Mouse (Mus musculus) hindbrain, postnatal 0 days (tissue): Measurements from ENCODE around the gene Zdhhc18. TPM values are rescaled to one million over a fixed set of nuclear protein-coding genes. Genes with fewer than 3 reads are reported as not detected.

ENCODE experiments used
- ATAC-seq: fragments of 200-750 bp; cut with Nextera tagmentation; 2 replicates; pipeline ENCODE4 v1.8.0; 2017; ENCODE audit warnings: mild to moderate bottlenecking, moderate TSS enrichment, moderate library complexity
- DNase-seq: peaks from one replicate; pipeline ENCODE4 v3.0.0-alpha.2; 2015; ENCODE audit warnings: low spot score
- H3K27ac ChIP-seq: fragments of 300-500 bp; sonication (generic); 2 replicates; pipeline ENCODE4 v1.5.1; 2014; ENCODE audit warnings: mild to moderate bottlenecking
- H3K27me3 ChIP-seq: fragments of 300-500 bp; sonication (generic); 2 replicates; pipeline ENCODE4 v1.6.1; 2014; ENCODE audit warnings: low read length, mixed read lengths; ENCODE audit not compliant: insufficient read depth
- H3K36me3 ChIP-seq: fragments of 300-500 bp; sonication (generic); 2 replicates; pipeline ENCODE4 v1.6.1; 2014; ENCODE audit warnings: low read length, mixed read lengths; ENCODE audit not compliant: insufficient read depth
- H3K4me1 ChIP-seq: fragments of 300-500 bp; sonication (generic); 2 replicates; pipeline ENCODE4 v1.6.1; 2014; ENCODE audit warnings: antibody characterized with exemption, low read length, mixed read lengths; ENCODE audit not compliant: insufficient read depth
- H3K4me2 ChIP-seq: fragments of 300-500 bp; sonication (generic); 2 replicates; pipeline ENCODE4 v1.6.1; 2014; ENCODE audit warnings: low read depth, mild to moderate bottlenecking, low read length, moderate library complexity, mixed read lengths
- H3K4me3 ChIP-seq: fragments of 300-500 bp; sonication (generic); 2 replicates; pipeline ENCODE4 v1.5.1; 2014; ENCODE audit warnings: low read length
- H3K9ac ChIP-seq: fragments of 300-500 bp; sonication (generic); replicated peaks from 2 replicates; pipeline ENCODE4 v1.6.1; 2014; ENCODE audit warnings: mild to moderate bottlenecking, low read length, moderate library complexity, mixed read lengths
- H3K9me3 ChIP-seq: fragments of 300-500 bp; sonication (generic); 2 replicates; pipeline ENCODE4 v1.6.1; 2016; ENCODE audit warnings: low read length, mixed read lengths
- CTCF ChIP-seq: IDR thresholded peaks from 2 replicates; pipeline ENCODE4 v1.5.1; 2016; ENCODE audit warnings: antibody characterized with exemption, control low read depth, low read depth
- WGBS: fragments of 180-500 bp; shearing (Covaris S2); extraction: QIAGEN DNeasy Blood & Tissue Kit; methylation state at CpG from one replicate; pipeline ENCODE4 v1.1.7; 2014; 5-methylcytosine and 5-hydroxymethylcytosine counted together
- polyA plus RNA-seq: library from polyadenylated mRNA; unstranded; fragments of >200 nt; fragmentation: Nextera tagmentation; extraction: Ambion mirVana; gene quantifications from 2 replicates; pipeline ENCODE4 v1.2.1, GENCODE M21; 2015
- total RNA-seq: library from RNA; depleted of rRNA; stranded (reverse); fragments of >200 nt; gene quantifications from 2 replicates; pipeline ENCODE4 v1.2.3, GENCODE M21; 2014

Zdhhc18 gene
- total and polyA plus RNA-seq, 2 experiments from 2014 or later: 8.2 to 22.6 TPM

DNA sequence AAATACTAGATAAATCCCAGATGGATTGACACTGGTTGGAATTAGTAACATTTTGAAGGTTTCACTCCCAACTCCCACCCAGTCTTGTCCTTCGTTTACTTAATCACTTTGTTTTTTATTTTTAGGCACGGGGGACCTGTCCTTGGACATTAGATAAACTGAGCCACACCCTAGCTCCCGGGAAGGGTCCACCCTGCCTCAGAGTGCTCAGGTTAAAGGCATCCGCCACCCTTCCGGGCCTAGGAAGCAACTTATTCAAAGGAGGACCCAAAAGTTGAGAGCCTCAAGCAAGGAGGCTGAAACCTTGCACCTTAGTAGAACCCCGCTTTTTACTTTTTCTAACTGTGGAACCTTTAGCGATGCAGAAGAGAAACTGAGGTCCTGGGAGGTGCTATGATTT is 50.8 kb downstream of the Zdhhc18 start:
- peaks cover 8% of the 10 kb centered on the region for H3K4me1 ChIP-seq
- no peaks in the 10 kb centered on the region for H3K9me3 ChIP-seq
- 29% methylated on average over 7 of the region's 7 CpGs for WGBS
- peaks cover 28% of the 10 kb centered on the region for H3K27me3 ChIP-seq
- H3K4me2 ChIP-seq: peak overlapping the region; percentile 80
- peak overlapping the region; percentile 44 for H3K4me3 ChIP-seq
- peaks cover 7% of the 10 kb centered on the region; the same call in 1 of the 2 replicates for H3K36me3 ChIP-seq
- peak overlapping the region; percentile 17; the same call in 1 of the 2 replicates for H3K9ac ChIP-seq
- no peak for TF ChIP-seq CTCF
- H3K27ac ChIP-seq: no peak overlapping the region
- ATAC-seq (no peak), DNase-seq (no peak)

- WGBS: 54% methylated on average over 4 of the region's 4 CpGs
- Histone ChIP-seq H3K9ac (no peak overlapping the region), H3K4me2 (no peak overlapping the region), H3K4me1 (peaks cover 8% of the 10 kb centered on the region), H3K4me3 (no peak overlapping the region), H3K27ac (no peak overlapping the region), H3K9me3 (no peaks in the 10 kb centered on the region), H3K36me3 (0 out of 2 replicates have a peak, but pooled peaks cover 2% of the 10 kb centered on the region), H3K27me3 (peaks cover 28% of the 10 kb centered on the region)
- TF ChIP-seq CTCF: no peak
- DNase-seq (no peak), ATAC-seq (no peak)
Measured at GRCm38 (mm10) chr4:133598616-133599015, 51.3 kb downstream of the Zdhhc18 start.

GRCm38 (mm10) chr4:133596084-133596483 is 53.9 kb downstream of the Zdhhc18 start:
- Histone ChIP-seq H3K27ac (no peak overlapping the region), H3K4me3 (no peak overlapping the region), H3K4me1 (peaks cover 8% of the 10 kb centered on the region), H3K4me2 (no peak overlapping the region), H3K9ac (no peak overlapping the region), H3K36me3 (peaks cover 6% of the 10 kb centered on the region; the same call in 1 of the 2 replicates), H3K27me3 (peaks cover 16% of the 10 kb centered on the region), H3K9me3 (no peaks in the 10 kb centered on the region)
- WGBS: 87% methylated on average over 6 of the region's 6 CpGs
- ATAC-seq: no peak
- no peak for DNase-seq
- TF ChIP-seq CTCF: no peak

GRCm38 (mm10) chr4:133595538-133595937 is 54.4 kb downstream of the Zdhhc18 start:
- DNase-seq: no peak
- H3K36me3 ChIP-seq: peaks cover 12% of the 10 kb centered on the region; the same call in 1 of the 2 replicates
- no peaks in the 10 kb centered on the region for H3K9me3 ChIP-seq
- no peak for ATAC-seq
- peaks cover 16% of the 10 kb centered on the region for H3K27me3 ChIP-seq
- no peak overlapping the region for H3K4me2 ChIP-seq
- H3K4me3 ChIP-seq: no peak overlapping the region
- H3K27ac ChIP-seq: no peak overlapping the region
- no peak overlapping the region for H3K9ac ChIP-seq
- peaks cover 8% of the 10 kb centered on the region for H3K4me1 ChIP-seq
- WGBS: 71% methylated on average over 7 of the region's 7 CpGs
- no peak for TF ChIP-seq CTCF

- Histone ChIP-seq H3K4me3 (no peak overlapping the region), H3K4me2 (no peak overlapping the region), H3K27ac (no peak overlapping the region), H3K9ac (no peak overlapping the region), H3K4me1 (no peaks in the 10 kb centered on the region), H3K9me3 (no peaks in the 10 kb centered on the region), H3K36me3 (peaks cover 36% of the 10 kb centered on the region), H3K27me3 (no peaks in the 10 kb centered on the region)
- WGBS: 29% methylated on average over 7 of the region's 7 CpGs
- DNase-seq: peak; percentile 84
- ATAC-seq: peak; percentile 62; the same call in 1 of the 2 replicates
- TF ChIP-seq CTCF: peak; percentile 95
Measured at GRCm38 (mm10) chr4:133592570-133592969, 57.4 kb downstream of the Zdhhc18 start.

GRCm38 (mm10) chr4:133584059-133584951 is 65.6 kb downstream of the Zdhhc18 start, which contains the start of gene Gpn2:
Gene Gpn2, plus strand, starts transcription at chr4:133584362.
- 2% methylated on average over 65 of the region's 65 CpGs for WGBS
- H3K9me3 ChIP-seq: no peaks in the 10 kb centered on the region
- TF ChIP-seq CTCF: no peak
- H3K4me3 ChIP-seq: peak within 1 kb of the TSS; percentile 66
- peak within 1 kb of the TSS; percentile 89 for H3K27ac ChIP-seq
- peak within 1 kb of the TSS; percentile 96 for H3K4me2 ChIP-seq
- peak; percentile 91 for DNase-seq
- peak; percentile 94 for ATAC-seq
- no peaks in the 10 kb centered on the region for H3K27me3 ChIP-seq
- peak within 1 kb of the TSS; percentile 67 for H3K9ac ChIP-seq
- H3K4me1 ChIP-seq: 0 out of 2 replicates have a peak, but pooled peaks cover 4% of the 10 kb centered on the region
- H3K36me3 ChIP-seq: peaks cover 55% of the 10 kb centered on the region

GRCm38 (mm10) chr4:133583690-133584058 is 66.3 kb downstream of the Zdhhc18 start:
- H3K36me3 ChIP-seq: peaks cover 55% of the 10 kb centered on the region
- H3K9me3 ChIP-seq: no peaks in the 10 kb centered on the region
- no peaks in the 10 kb centered on the region for H3K27me3 ChIP-seq
- 0 out of 2 replicates have a peak, but pooled peaks cover 4% of the 10 kb centered on the region for H3K4me1 ChIP-seq
- peak overlapping the region; percentile 96 for H3K4me2 ChIP-seq
- ATAC-seq: no peak
- H3K27ac ChIP-seq: peak overlapping the region; percentile 89
- WGBS: 56% methylated on average over 6 of the region's 6 CpGs
- peak overlapping the region; percentile 67 for H3K9ac ChIP-seq
- peak overlapping the region; percentile 66 for H3K4me3 ChIP-seq
- DNase-seq: no peak
- no peak for TF ChIP-seq CTCF
